Mouse (Mus musculus): ENCODE results near the gene Polr2e. TPM values are rescaled to one million over a fixed set of nuclear protein-coding genes. Genes with fewer than 3 reads are reported as not detected.
"Not testable (repeated sequence)": the region's sequence is repeated elsewhere in the genome, so short reads cannot be mapped to it uniquely, and the experiment has no call there.

The Polr2e gene
- total RNA-seq, 1 experiment from 2014 or later = 146 TPM

- no peak for ATAC-seq (replicated peaks; ENCODE audit: low read depth, poor library complexity, severe bottlenecking)
Measured at GRCm38 (mm10) chr10:80063104-80063503, 23.5 kb upstream of the Polr2e start.

GRCm38 (mm10) chr10:80057683-80058326 lies 18.2 kb upstream of the Polr2e start:
- ATAC-seq (replicated peaks; ENCODE audit: low read depth, poor library complexity, severe bottlenecking) = no peak

DNA sequence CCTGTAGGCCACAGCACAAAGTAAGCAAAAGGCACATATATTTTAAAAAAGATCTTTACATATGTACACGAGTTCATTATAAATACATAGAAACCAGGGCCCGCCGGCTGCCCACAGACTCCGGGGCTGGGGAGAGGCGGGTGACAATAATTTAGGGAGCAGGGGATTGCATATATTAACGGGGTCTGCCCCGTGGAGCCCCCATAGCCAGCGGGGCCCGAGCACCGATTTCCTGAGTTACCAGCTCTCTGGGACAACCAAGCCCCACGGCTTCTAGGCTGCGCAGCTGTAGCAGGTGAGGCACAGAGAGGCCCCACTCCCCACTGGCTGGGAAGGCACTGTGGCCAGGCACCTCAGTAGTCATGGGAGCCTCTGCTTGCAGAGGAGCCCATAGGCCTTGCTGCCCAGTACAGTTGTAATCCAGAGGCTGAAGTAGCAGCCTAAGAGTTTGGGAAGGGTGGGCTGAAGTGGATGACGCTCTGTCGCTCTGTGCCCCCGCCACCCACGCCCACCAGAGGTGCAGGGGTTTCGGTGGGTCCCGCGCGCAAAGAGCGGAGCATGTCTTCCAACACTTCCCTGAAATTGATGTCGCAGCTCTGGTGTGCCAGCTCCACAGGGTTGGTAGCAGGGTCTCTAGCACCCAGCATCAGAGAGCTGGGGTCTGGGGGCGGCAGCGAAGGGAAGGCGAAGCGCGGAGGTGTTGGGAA lies 17.5 kb upstream of the Polr2e start:
- no peak for ATAC-seq (replicated peaks; ENCODE audit: low read depth, poor library complexity, severe bottlenecking)

DNA sequence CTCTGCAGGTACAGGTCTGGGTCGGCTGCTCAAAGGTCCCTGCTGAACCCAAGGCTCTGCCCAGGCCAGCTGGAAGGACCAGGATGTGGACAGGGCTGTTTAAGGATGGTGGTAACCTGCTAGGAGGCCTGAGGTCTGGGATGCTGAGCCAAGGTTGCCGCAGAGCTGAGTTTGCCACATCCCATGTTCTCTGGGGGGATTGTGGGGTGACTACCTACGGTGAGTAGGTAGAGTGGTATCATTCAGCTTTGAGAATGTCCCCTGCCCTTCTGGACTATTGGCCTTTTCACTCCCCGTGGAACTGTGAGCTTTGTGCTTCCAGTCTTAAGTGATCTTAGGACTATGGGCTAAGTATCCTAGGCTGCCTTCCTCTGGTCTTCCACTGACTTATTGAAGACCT lies 16.9 kb upstream of the Polr2e start:
- no peak for ATAC-seq (replicated peaks; ENCODE audit: low read depth, poor library complexity, severe bottlenecking)

GRCm38 (mm10) chr10:80055891-80056290 lies 16.3 kb upstream of the Polr2e start:
- no peak for ATAC-seq (replicated peaks; ENCODE audit: low read depth, poor library complexity, severe bottlenecking)

- ATAC-seq (replicated peaks; ENCODE audit: low read depth, poor library complexity, severe bottlenecking) = no peak
Measured at GRCm38 (mm10) chr10:80055364-80055763, 15.8 kb upstream of the Polr2e start.

DNA sequence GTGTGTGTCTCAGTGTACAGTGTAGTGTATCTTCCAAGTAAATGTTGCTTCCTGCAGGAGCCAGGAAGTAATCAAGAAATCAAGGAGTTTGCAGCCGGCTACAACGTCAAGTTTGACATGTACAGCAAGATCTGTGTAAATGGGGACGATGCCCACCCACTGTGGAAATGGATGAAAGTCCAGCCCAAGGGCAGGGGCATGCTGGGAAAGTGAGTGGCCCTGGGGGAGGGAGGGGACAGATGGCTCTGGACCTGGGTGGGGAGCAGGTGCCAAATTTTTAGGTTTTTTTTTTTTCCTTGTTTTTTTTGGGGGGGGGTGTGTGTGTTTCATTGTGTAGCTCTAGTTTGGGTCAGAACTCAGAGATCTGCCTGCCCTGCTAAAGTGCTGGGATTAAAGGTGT lies 15.3 kb upstream of the Polr2e start:
- ATAC-seq (replicated peaks; ENCODE audit: low read depth, poor library complexity, severe bottlenecking) = not testable (repeated sequence)

GRCm38 (mm10) chr10:80053831-80054815 lies 14.5 kb upstream of the Polr2e start:
- ATAC-seq (replicated peaks; ENCODE audit: low read depth, poor library complexity, severe bottlenecking) = no peak

DNA sequence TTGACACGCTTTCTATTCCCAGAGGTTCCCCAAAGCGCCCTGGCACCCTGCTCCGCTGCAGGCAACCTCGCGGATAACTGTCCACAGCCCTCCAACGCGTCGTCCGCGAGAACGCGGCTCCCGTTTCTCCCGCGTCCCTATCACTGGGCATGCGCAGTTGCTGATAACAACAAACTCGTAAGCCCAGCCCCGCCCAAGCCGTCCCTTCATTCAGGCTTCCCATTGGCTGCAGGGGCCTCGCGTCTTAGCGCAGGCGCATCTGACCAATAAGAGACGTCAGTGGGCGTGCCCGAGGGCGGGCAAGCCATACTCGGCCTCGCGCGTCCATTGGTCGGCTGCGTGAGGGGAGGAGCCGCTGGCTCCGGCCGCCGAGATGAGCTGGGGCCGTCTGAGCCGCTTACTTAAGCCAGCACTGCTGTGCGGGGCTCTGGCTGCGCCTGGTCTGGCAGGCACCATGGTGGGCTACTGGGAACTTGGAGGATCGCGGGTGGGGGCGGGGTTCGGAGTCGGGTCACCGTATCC lies 13.7 kb upstream of the Polr2e start:
- ATAC-seq (replicated peaks; ENCODE audit: low read depth, poor library complexity, severe bottlenecking) = peak; percentile 90

GRCm38 (mm10) chr10:80052374-80052764 lies 12.8 kb upstream of the Polr2e start:
- no peak for ATAC-seq (replicated peaks; ENCODE audit: low read depth, poor library complexity, severe bottlenecking)

GRCm38 (mm10) chr10:80051618-80052373 lies 12.2 kb upstream of the Polr2e start:
- ATAC-seq (replicated peaks; ENCODE audit: low read depth, poor library complexity, severe bottlenecking) = peak; percentile 7

- ATAC-seq (replicated peaks; ENCODE audit: low read depth, poor library complexity, severe bottlenecking) = no peak
Measured at GRCm38 (mm10) chr10:80050885-80051617, 11.5 kb upstream of the Polr2e start.

DNA sequence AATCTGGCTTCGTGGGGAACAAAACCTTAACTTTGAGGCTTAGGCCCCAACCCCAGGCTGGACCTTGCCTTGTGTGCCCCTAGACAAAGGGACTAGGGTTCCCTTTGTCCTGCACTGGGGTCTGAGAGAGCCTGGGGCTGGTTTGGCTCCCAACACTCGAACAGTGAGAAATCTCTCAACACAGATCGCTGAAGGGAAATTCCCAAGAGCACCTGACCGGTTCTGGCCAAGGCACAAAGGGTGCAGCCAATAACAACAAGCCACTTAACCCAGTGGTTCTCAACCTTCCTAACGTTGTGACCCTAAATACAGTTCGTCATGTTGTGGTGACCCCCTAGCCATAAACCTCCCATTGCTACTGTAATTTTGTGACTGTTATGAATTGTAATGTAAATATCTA lies 10.6 kb upstream of the Polr2e start:
- no peak for ATAC-seq (replicated peaks; ENCODE audit: low read depth, poor library complexity, severe bottlenecking)

GRCm38 (mm10) chr10:80048834-80049233 lies 9.2 kb upstream of the Polr2e start:
- ATAC-seq (replicated peaks; ENCODE audit: low read depth, poor library complexity, severe bottlenecking) = no peak

DNA sequence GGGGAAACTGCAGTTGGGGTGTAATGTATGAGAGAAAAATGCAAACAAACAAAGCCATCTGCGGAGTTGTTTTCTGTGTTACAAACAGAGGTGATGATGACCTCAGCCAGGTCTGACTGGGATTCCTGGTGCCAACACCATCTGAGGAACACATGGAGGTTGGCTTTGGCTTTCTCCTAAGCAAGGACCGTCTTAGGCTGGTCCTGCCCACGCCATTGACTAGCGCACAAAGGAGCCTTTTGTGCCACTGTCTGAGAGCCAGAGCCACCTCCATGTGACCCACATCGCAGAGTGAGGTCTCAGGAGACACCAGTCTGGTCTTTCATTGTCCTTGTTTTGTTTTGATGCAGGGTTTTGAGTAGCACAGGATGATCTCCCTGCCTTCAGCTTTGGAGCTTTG lies 8.8 kb upstream of the Polr2e start:
- no peak for ATAC-seq (replicated peaks; ENCODE audit: low read depth, poor library complexity, severe bottlenecking)

DNA sequence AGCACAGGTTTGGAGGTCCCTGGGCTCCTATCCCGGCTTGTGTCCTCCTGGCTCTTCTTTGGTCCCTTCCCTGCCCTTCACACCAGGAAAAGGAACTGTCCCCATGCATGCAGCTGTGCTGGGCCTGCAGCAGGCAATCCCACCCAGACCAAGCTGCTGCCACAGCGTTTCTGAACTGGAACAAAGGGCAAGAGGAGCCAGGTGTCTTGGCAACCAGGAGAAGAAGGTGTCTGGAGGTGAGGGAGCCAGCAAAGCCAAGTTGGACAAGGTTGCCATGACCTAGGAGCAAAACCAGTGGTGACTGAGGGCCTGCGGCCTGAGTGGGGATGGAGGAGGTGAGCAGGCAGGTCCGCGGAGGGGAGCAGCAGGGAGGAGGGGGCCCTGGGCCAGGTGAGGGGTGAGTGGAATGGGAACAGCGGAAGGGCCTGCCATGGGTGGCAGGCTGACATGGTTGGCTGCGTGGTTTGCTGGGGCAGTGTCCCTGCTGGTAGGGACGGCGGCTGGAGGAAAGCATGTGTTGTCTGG lies 7.5 kb upstream of the Polr2e start, which contains the start of gene Gpx4:
TSS of gene Gpx4 (plus strand) at position 126 of the 525 bp plus-strand sequence.
- ATAC-seq (replicated peaks; ENCODE audit: low read depth, poor library complexity, severe bottlenecking) = no peak

- no peak for ATAC-seq (replicated peaks; ENCODE audit: low read depth, poor library complexity, severe bottlenecking)
Measured at GRCm38 (mm10) chr10:80045766-80046165, 6.2 kb upstream of the Polr2e start.

DNA sequence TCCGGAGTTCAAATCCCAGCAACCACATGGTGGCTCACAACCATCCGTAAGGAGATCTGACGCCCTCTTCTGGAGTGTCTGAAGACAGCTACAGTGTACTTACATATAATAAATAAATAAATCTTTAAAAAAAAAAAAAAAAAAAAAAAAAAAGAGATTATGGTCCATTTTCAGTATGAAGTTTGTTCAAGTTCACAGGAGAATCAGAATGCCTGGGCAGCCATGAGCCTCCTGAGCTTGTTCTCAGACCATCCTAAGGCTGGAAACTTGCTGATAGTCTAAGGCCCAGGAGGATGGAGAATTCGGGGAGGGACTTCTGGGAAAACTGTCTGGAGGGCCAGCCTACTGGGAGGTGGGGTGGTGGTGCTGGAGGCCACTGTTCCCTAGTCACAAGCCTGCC lies 5.8 kb upstream of the Polr2e start:
- not testable (repeated sequence) for ATAC-seq (replicated peaks; ENCODE audit: low read depth, poor library complexity, severe bottlenecking)

- no peak for ATAC-seq (replicated peaks; ENCODE audit: low read depth, poor library complexity, severe bottlenecking)
Measured at GRCm38 (mm10) chr10:80044087-80044486, 4.5 kb upstream of the Polr2e start.

Data from common myeloid progenitor, adult 5-6 weeks (primary cell).